Mouse (Mus musculus) urinary bladder, postnatal 14 days (tissue): Measurements from ENCODE around the gene Lrba.

Source experiments
- DNase-seq: peaks from one replicate; pipeline ENCODE4 v3.0.0; 2021; ENCODE audit warnings: low spot score

Gene Lrba

DNA sequence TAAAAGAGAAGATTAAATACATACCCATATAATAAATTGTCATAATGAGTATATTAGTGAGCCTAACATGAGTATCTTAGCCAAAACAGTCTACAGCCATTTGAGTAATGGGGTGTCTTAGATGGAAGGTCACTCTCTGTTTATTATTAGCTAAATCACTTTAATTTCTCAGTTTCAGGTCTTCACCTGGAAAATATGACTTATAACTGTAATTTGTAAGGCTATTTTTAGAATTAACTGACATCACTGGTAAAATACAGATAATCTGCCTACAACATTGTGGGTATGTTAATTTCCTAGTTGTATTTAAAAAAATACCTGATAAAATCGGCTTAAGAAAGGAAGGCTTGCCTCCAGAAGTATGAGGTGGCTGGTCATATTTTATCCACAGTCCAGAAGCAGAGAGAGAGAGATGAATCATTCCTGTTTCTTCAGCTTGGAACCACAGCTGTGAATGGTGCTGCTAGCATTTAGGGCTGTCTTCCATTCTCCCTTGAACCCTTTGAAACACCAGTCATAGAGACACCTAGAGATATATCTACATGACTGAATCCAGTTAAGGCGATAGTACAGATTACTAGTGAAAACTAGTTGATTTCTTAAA lies 294.1 kb downstream of the Lrba start:
- no peak for DNase-seq

DNA sequence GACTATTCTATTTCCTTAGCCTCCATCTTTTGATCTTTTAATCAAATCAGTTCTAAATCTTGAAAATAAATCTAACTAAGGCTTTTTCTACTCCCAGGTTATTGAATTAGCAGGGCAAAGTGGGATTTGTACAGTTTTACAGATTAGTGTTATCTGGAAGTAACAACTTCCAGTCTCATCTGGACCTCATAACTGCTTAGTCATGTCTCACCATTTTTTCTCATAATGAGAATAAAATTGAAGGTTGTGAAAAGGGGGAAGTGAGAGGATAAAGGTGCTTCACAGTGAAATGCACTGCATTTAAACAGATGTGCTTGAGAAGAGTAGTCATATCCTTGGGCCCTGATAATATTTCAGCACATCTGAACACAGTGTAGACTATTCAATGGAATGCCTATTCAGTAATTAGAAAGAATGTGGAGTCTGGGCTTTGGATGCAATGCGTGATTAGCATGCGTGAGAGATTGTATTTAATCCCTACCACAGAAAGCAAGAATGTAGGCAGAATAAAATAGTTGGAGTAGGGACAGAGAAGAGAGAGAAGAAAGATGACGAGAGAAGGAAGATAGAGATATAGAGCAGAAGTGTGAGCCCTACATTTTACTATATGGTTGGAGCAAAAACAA lies 298.5 kb downstream of the Lrba start:
- DNase-seq, result no peak

DNA sequence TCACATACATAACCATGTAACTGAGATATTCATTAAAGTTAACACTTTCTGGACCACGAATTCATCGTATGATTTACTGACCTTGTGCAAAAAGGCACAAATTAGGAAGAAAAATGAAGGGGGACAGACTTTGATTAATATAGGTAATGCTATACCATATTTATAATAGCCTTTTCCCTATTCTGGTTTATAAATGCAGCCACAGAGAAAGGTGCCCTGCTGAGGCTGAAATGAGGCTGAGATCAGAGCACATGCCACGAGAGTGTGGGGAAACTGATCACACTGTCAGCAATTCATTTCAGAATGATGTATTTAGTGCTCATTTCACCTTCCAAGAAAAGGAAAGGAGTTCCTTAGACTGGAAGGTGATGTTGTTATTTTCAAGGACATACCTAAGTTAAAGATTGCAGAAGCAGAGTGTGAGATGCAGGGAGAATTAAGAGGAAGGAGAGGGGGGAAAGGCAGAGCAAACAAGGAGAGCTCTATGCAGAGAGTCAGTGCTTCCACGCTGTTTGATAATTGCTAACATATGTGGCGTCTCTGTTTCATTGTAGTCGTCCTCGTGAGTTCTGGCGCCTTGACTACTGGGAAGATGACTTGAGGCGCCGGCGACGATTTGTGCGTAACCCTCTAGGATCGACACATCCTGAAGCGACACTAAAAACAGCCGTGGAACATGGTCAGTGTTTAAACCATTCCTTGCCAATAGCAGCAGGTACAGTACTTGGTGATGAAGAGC lies 307.2 kb downstream of the Lrba start:
- no peak for DNase-seq

DNA sequence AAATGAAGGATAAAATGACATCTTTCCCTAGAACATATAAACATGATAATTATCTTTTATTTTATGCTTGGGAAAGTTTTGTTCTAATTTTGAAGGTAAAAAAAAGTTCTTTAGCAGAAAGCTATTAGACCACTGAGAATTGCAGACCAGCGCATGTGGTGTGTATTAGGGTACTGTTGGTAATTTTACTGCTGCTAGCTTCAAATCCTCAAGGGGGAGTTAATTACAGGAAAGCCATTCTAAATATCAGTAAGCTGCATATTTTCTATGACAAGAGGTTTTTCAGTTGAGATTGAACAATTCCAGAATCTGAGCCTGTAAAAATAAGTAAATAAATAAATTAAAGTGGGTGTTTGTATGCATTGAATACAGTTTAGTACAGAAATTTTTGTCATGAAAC lies 312.3 kb downstream of the Lrba start:
- no peak for DNase-seq

DNA sequence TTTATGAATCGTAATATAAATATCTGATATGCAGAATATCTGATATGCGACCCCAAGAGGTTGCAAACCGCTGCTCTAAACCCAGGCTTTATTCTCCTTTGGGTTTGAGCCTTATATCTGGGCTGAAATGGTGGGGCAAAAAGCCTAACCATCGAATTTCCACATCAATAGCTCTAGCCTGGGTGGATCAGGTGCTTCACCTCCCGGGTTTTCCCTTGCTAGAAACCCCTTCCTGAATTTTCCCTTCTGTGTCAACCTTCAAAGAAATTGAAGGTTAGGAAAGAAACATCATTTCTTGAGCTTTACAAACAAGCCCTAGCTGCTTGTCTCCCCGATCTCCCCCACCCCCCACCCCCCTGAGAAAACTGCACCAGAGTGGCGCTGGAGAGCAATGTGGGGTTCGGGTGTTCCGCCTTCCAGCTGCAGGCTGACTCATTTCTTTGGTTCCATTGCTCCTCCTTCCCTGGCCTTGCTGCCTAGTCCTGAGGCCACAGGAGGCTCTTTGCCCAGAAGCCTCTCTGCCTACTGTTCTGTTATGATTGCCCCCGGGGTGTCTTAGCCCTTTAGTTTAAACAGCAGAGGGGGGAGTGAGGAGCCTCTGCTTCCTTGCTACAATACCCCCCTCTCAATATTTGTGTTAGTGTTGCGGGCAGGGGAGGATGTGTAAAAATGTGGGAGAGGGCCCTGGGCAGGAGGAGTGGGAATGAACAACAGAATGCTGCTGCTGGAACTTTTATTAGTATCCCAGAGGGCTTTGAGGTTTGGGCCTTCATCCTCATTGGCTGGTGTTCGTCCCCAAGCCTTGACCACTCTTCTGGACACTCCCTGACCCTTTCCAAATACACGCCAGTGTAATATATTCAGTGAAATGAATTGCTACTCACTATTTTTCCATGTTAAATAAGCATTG lies 314.4 kb downstream of the Lrba start:
- no peak for DNase-seq

DNA sequence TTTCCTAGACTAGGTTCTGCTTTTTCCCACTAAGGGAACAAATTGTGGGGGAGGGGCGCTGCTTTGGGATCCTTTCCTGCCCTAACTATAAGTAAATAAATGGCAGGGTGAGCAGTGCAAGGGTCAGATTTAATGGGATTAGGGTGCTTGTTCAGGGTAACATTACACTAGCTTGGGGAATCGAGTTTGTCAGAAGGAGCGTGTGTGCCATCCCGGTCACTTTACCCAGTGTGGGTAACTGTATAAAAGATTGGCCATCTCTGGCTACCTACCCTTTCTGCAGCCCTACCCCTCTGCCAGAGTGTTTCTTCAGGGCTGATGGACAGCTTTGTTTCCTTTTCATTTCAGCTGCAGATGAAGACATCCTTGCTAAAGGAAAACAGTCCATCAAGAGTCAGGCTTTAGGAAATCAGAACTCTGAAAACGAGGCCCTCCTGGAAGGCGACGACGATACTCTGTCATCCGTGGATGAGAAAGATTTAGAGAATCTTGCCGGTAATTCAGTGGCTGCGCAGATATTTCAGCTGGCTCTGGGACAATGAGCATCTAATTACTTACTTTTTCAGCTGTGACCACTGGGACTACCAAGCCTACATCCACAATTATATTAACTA lies 315.2 kb downstream of the Lrba start:
- DNase-seq, result no peak

DNA sequence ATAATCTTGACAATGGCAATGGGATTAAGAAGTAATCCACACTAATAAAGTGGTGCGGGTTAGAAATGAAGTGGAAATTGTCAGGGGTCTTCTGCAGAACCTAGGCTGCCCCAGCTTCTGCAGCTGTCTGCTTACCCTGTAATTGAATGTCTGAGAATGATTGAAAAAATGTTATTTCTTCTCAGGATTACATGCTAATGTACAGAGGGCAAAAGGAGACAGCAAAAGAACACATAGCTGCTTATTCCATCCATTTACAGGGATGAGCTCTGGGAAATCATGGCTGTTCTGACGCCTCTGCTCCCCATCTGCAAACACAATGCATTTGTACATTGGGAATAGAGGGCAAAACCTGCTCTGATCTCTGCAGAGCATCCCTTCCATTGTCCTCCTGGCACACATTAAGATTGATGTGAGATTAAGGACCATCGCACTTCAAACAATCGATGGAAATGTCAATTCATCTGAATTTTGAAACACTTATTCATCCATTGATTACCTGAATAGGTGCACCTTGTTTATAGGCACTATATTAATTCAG lies 316.7 kb downstream of the Lrba start:
- DNase-seq, result no peak

DNA sequence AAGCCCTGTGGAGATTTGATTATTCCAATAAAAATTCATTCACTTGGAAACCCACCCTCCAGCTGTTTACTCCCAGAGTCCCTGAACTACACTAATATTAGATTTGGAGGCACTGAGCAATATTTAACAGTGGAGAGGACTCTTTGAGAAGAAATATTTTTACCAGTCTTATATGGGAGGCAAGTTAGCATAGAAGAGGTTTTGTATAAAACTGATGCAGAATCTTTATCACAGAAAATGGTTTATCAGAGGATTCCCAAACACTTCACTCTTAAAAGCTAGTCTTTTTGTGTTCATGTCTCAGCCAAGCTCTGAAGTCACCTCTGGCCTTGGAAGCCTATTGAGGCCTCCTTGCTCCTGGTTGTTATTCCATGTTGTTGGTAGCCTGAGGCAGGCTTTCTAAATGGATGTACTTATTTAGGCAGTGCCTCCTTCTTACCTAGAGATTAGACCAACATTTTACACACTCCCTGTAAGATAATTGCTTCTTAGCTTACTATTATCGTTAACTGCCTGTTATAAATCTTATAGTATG lies 317.4 kb downstream of the Lrba start:
- no peak for DNase-seq

DNA sequence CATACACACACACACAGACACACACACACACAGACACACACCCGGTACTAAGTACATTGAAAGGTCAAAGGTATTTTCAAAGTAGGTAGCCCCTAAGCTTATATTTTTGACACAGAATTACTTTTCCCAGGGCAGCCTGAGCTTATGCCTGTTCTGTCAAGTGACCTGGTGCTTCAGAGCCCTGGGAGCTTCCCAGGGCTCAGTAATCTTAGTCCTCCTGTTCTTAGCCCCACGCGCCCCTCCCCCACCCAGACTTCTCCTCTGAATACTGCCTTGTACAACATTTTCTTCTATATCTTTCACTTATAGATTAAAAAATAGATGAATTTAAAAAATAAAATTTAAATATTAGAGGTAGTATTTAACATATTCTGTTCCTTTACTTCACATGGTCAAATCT lies 320.3 kb downstream of the Lrba start:
- DNase-seq, result no peak

DNA sequence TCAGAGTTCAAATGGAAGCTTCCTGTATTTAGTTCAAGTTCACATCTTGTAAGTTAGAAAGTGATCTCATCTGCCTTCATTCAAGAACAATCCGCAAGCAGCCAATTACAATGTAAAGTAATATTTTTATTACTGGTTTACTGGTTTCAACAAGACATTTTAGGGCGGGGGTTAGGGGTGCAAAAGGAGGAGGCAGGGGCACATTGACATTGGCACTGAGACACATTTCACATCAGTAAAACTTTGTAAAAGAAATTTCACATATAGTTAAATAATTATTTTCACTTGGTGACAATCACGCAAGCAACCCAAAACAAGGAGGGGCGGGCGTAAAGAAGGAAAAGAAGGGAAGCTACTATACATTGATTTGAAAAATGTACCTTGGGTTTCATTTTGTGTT lies 321.5 kb downstream of the Lrba start:
- no peak for DNase-seq

DNA sequence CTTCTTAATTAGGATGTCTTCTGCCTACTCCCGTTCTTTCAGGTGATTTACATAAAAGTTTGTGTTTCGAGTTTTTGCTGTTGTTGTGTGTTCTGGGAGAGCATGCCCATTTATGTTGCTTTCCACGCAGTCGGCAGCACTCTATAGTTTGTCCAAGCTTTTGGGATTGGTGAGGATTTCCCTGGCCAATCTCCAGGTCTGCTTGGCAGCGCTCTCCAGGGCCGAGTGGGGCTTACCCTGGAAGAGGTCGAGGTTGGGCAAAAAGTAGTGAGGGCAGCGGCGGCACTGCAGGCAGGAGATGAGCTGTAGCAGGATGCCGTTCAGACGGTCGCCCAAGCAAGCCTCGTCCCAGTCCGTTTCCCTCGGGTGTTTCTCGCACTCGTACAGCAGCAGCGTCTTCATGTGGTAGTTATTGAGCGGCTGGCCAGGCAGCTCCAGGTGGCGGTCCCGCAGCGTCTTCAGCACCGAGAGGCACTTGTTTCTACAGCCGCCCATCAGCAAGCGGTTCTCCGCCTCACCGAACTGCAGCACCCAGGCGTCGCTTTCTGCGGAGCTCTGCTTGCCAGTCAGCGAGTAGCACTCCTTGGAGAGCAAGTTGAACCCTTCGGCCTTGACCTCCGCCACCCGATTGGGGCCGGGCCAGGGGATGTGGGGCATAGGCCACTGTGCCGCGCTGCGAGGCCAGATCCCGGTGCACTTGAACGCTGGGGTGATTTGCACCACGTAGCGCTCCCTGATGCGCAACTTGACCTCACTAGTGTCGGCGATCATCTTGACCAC lies 322.2 kb downstream of the Lrba start:
- no peak for DNase-seq

DNA sequence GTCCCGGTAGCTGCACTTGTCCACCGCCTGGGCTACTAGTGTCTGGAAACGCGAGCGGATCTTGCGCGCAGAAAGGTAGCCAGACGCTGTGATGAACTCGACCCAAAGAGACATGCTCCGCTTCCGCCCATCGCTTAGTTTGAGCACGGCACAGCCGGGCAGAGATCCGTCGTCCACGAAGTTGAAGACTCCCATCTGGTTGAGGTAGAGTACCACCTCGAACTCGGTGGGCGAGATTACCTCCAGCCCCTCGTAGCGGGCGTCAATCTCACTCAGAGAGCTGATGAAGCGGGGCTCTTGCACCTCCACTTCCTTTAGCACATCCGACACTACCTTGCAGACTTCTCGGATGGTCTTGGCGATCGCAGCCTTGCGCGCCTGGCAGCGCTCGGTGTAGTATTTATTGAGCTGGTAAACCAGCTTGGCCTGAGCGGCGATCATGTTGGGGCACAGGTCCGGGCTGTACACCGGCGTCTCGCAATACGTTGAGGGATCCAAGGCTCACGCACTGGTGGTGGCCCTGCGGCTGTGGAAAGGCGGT lies 322.8 kb downstream of the Lrba start:
- DNase-seq, result no peak

DNA sequence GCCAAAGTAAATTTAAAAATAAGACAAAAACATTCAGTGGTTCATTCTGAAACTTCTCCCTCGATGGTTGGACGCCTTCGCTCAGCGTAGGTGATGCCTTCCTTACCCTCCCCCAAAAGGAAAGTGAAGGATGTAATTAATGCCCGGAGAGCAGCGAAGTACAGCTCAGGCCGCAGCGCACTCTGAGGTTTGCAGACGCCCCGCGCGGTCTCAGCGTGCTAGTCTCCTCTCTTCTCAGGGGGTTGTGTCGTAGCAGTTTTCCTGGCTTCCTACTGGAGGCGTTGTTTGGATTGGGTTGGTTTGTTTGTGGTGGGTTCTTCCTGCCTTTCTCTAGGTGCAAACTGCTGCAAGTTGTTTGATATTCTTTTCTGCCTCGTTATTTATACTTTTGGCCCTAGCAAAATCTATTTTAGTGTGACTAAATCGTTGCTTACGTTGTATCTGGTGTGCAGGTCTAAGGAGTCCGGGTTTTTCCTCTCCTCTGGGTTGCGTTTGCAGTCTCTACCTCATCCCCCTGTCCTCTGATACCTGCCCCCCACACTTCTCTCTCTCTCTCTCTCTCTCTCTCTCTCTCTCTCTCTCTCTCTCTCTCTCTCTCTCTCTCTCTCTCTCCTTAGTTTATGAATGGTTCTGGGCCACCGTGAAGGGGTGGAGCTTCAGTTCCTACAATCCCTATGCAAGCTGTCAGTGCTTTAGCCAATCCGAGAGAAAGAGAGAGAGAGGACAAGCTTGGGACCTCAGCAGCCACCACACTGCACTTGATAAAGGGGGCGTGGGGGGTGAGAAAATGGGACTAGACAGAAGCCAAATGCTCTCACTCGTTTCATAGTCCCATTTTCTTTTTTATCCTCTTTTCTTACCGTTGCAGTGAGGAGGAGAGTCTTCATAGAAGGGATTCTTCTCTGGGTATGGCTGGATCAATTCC lies 323.9 kb downstream of the Lrba start, which contains the start of gene Mab21l2:
Gene Mab21l2, minus strand, starts transcription at position 539 of the 925 bp plus-strand sequence.
- DNase-seq, result no peak

DNA sequence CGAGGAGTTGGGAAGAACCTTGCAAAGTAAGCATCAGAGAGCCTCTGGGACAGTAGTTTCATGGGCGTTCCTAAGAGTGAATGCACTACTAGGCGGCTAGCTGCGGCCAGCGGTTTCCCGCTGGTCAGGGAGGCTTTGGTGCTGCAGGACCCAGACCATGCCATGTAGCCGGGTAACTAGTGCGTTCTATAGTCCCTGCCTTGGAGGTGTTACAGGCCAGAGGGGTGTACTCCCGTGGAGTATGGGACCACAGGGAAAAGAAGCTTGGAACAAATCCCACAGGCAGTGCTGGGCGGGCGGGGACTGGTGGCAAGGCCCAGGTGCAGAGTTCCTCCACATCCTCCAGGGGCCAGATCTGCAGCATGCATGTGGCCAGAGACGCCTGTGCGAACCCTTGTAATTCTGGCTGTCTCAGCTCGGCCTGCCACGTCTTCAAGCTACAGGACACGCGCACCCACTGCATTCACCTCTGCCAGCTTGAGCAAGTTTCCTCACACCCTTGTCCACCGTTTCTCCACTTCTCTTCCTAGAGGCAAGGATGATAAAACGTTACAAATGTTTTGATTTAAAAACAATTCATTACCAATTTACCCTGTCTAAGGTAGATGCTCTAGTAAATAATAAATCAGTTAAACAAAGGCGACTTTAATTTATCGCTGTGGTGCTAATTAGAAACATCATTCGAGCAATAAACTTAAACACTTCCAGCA lies 326.0 kb downstream of the Lrba start:
- DNase-seq, result no peak

DNA sequence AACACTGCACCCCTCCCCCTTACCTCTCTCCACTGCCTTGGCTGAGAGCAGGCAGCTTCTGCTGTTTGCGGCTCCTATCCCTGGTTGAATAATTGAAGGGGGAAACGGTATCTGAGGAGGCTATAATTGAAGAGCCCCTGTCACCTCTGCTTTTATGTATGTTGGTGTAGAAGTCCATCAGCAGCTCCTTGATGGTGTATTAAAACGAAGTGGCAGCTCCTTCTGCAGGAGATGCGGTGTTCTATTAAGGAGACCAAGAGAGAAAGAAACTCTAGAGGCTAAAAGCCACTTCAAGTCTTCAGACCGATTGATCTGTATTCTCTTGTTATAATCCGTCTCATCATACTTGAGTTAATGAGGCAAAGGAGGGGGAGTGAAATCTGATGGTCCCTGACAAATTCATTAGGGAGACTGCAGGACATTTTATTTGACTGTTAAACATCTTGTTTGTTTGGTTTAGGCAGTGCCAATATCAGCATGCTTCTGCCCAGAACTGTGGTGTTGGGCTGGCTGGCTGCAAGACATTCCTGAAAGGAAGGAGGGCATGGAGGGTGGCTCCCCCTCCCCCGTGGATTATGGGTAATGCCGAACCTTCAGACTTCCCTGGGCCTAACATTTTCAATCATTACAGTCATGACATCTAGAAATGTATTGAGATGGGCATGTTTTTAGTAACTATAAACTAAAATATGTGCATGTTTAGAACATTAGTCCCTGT lies 326.7 kb downstream of the Lrba start:
- DNase-seq, result no peak

DNA sequence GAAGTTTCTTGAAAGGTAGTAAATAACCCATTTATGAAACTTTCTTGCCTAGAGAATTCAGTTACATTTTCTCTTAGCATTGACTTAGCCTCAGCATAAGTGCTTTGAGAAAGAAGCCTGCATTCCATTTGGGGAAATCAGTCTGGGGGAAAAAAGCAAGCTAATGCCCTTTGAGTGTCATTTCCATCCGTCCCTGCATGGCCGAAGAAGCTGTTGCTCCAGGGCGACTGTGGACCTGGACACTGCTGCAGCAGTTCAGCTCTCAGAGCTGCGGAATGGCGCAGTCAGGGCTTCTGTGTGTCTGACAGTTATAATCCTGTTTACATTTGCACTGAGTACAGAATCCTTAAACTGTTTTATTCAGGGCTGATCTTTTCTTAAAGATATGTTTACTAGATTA lies 327.7 kb downstream of the Lrba start:
- DNase-seq, result no peak

DNA sequence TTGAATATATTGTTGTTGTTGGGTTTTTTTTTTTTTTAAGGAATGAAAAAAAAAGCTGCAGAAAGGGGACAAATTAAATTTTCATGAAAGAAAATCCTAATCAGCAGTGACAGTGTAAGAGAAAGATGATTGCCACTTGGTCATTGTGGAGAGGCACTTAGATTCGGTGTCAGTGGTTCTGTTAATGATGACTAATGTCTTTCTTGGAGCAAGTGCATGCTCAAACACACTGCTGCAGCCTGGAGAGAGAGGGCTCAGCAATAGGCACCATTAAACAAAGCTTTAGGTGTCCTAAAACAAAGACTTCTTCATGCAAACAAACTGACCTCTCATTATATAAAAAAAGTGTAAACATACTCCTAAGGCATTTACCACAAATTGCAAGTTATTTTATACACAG lies 334.5 kb downstream of the Lrba start:
- DNase-seq, result no peak

DNA sequence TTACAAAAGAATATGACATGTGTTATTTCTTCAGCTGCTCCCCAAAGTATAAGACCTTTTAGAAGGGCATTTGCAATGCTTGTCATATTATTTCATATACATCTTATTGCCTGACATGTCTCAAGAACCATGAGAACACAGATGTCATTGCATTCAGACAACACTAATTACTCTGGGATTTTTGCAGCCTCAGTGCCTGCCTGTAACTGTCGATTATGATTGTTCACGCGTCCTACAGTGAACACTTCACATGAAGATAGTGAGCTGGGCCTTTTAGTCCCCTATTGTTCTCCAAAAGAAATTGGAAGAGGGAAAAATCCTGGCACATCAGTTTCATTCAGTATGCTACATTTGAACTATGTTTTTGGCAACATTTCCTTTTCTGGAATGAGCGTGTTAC lies 335.2 kb downstream of the Lrba start:
- no peak for DNase-seq
